Mouse (Mus musculus) ES-Bruce4 (cell line): ENCODE results near the gene Dbh. TPM values are rescaled to one million over a fixed set of nuclear protein-coding genes. Genes with fewer than 3 reads are reported as not detected.

Experiments
- H3K27ac ChIP-seq: 2 replicates; pipeline ENCODE4 v1.5.1; 2012; ENCODE audit warnings: low read length, inconsistent platforms; ENCODE audit not compliant: insufficient read depth
- H3K27me3 ChIP-seq: 2 replicates; pipeline ENCODE4 v1.6.1; 2012; ENCODE audit warnings: mild to moderate bottlenecking, low read length, inconsistent platforms; ENCODE audit not compliant: control insufficient read depth, poor library complexity, insufficient read depth, severe bottlenecking
- H3K36me3 ChIP-seq: 2 replicates; pipeline ENCODE4 v1.6.1; 2012; ENCODE audit warnings: inconsistent platforms, mild to moderate bottlenecking, low read length, moderate library complexity; ENCODE audit not compliant: control insufficient read depth, poor library complexity, insufficient read depth, severe bottlenecking
- H3K4me1 ChIP-seq: one replicate; pipeline ENCODE4 v1.8.1; 2011; ENCODE audit warnings: low read length; ENCODE audit not compliant: control insufficient read depth, insufficient read depth
- H3K4me3 ChIP-seq: 2 replicates; pipeline ENCODE4 v1.5.1; 2011; ENCODE audit warnings: low read depth, mild to moderate bottlenecking, low read length
- H3K9ac ChIP-seq: 2 replicates; pipeline ENCODE4 v1.6.1; 2012; ENCODE audit warnings: low read depth, mild to moderate bottlenecking, inconsistent platforms; ENCODE audit not compliant: poor library complexity, severe bottlenecking
- H3K9me3 ChIP-seq: replicated peaks from 2 replicates; pipeline ENCODE4 v1.6.1; 2012; ENCODE audit warnings: mild to moderate bottlenecking, low read length, inconsistent platforms; ENCODE audit not compliant: control insufficient read depth, poor library complexity, insufficient read depth, severe bottlenecking
- CTCF ChIP-seq: IDR thresholded peaks from one replicate; pipeline ENCODE4 v1.8.1; 2011; ENCODE audit warnings: low read depth, low read length
- EP300 ChIP-seq: IDR thresholded peaks from 2 replicates; pipeline ENCODE4 v1.6.1; 2011; ENCODE audit warnings: low read depth, low read length; ENCODE audit not compliant: insufficient read depth
- POLR2A ChIP-seq: IDR thresholded peaks from one replicate; pipeline ENCODE4 v1.8.1; 2011; ENCODE audit warnings: low read length; ENCODE audit not compliant: insufficient read depth
- polyA plus RNA-seq: library from polyadenylated mRNA; stranded (reverse); fragments of >200 nt; gene quantifications from 2 replicates; pipeline ENCODE4 v1.2.4, GENCODE M21; 2011; ENCODE audit warnings: low read depth; ENCODE audit not compliant: missing spikeins, insufficient read depth, insufficient read length

Dbh gene
- polyA plus RNA-seq, 1 experiment = not detected

- no peaks in the 10 kb centered on the region for H3K36me3 ChIP-seq
- H3K9me3 ChIP-seq = no peaks in the 10 kb centered on the region
- no peak overlapping the region for H3K27ac ChIP-seq
- H3K9ac ChIP-seq = no peak overlapping the region
- no peaks in the 10 kb centered on the region for H3K27me3 ChIP-seq
- no peak for TF ChIP-seq EP300
- no peak for TF ChIP-seq CTCF
- TF ChIP-seq POLR2A = no peak
- no peak overlapping the region for H3K4me3 ChIP-seq
- no peaks in the 10 kb centered on the region for H3K4me1 ChIP-seq
Measured at GRCm38 (mm10) chr2:27154466-27155185, 10.4 kb upstream of the Dbh start.

- Histone ChIP-seq H3K4me3 (no peak overlapping the region), H3K27me3 (no peaks in the 10 kb centered on the region), H3K9me3 (no peaks in the 10 kb centered on the region), H3K36me3 (no peaks in the 10 kb centered on the region), H3K9ac (no peak overlapping the region), H3K4me1 (no peaks in the 10 kb centered on the region), H3K27ac (no peak overlapping the region)
- no peak for TF ChIP-seq EP300
- TF ChIP-seq CTCF = no peak
- no peak for TF ChIP-seq POLR2A
Measured at GRCm38 (mm10) chr2:27156596-27156995, 8.4 kb upstream of the Dbh start.

- TF ChIP-seq EP300 = no peak
- no peak for TF ChIP-seq POLR2A
- no peak for TF ChIP-seq CTCF
- Histone ChIP-seq H3K27me3 (no peaks in the 10 kb centered on the region), H3K9ac (no peak overlapping the region), H3K27ac (no peak overlapping the region), H3K36me3 (no peaks in the 10 kb centered on the region), H3K4me1 (no peaks in the 10 kb centered on the region), H3K4me3 (no peak overlapping the region), H3K9me3 (no peaks in the 10 kb centered on the region)
Measured at GRCm38 (mm10) chr2:27161526-27161925, 3.5 kb upstream of the Dbh start.

GRCm38 (mm10) chr2:27162656-27163055 lies 2.4 kb upstream of the Dbh start:
- Histone ChIP-seq H3K36me3 (no peaks in the 10 kb centered on the region), H3K9ac (no peak overlapping the region), H3K4me1 (no peaks in the 10 kb centered on the region), H3K27me3 (no peaks in the 10 kb centered on the region), H3K27ac (no peak overlapping the region), H3K4me3 (no peak overlapping the region), H3K9me3 (no peaks in the 10 kb centered on the region)
- TF ChIP-seq POLR2A = no peak
- no peak for TF ChIP-seq CTCF
- TF ChIP-seq EP300 = no peak

- TF ChIP-seq CTCF (no peak), POLR2A (no peak), EP300 (no peak)
- no peak overlapping the region for H3K4me3 ChIP-seq
- no peak overlapping the region for H3K27ac ChIP-seq
- H3K9ac ChIP-seq = no peak overlapping the region
- no peaks in the 10 kb centered on the region for H3K9me3 ChIP-seq
- no peaks in the 10 kb centered on the region for H3K4me1 ChIP-seq
- no peaks in the 10 kb centered on the region for H3K27me3 ChIP-seq
- no peaks in the 10 kb centered on the region for H3K36me3 ChIP-seq
Measured at GRCm38 (mm10) chr2:27163851-27164250, 1.2 kb upstream of the Dbh start.

DNA sequence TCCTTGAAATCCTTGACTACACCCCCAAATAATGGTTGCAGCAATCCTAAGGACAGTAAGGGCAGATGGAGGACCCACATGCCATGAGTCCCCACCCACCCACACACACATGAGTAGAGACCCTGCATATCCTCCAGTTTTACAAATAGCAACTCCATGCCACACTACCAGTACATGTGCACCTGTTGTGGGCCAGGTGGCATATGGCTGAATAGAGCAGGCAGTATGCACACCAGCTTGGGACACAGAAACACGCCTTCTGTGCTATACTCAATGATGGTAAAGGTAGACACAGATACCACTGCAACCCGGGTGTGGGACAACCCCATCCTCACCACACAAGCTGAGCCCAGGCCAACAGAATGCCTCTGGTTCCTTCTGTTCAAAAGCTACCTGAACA lies 1.0 kb downstream of the Dbh start:
- Histone ChIP-seq H3K9ac (no peak overlapping the region), H3K27ac (no peak overlapping the region), H3K4me1 (no peaks in the 10 kb centered on the region), H3K36me3 (no peaks in the 10 kb centered on the region), H3K9me3 (no peaks in the 10 kb centered on the region), H3K4me3 (no peak overlapping the region), H3K27me3 (no peaks in the 10 kb centered on the region)
- TF ChIP-seq EP300 = no peak
- no peak for TF ChIP-seq POLR2A
- no peak for TF ChIP-seq CTCF
